Mouse (Mus musculus) lung, postnatal 0 days (tissue): ENCODE data around the gene Dtx3. TPM values are rescaled to one million over a fixed set of nuclear protein-coding genes. Genes with fewer than 3 reads are reported as not detected.
"Not testable (repeated sequence)": the region's sequence is repeated elsewhere in the genome, so short reads cannot be mapped to it uniquely, and the experiment has no call there.

Experiments
- ATAC-seq: fragments of 200-750 bp; cut with Nextera tagmentation; 2 replicates; pipeline ENCODE4 v1.8.0; 2017; ENCODE audit warnings: moderate library complexity
- DNase-seq: peaks from one replicate; pipeline ENCODE4 v3.0.0-alpha.2; 2016; ENCODE audit warnings: low spot score
- H3K27ac ChIP-seq: fragments of 300-500 bp; sonication (generic); 2 replicates; pipeline ENCODE4 v1.5.1; 2014; ENCODE audit warnings: antibody characterized with exemption, mild to moderate bottlenecking, low read length, mixed read lengths
- H3K27me3 ChIP-seq: fragments of 300-500 bp; sonication (generic); replicated peaks from 2 replicates; pipeline ENCODE4 v1.6.1; 2014; ENCODE audit warnings: low read length, mixed read lengths; ENCODE audit not compliant: insufficient read depth
- H3K36me3 ChIP-seq: fragments of 300-500 bp; sonication (generic); 2 replicates; pipeline ENCODE4 v1.6.1; 2014; ENCODE audit warnings: low read length, mixed read lengths; ENCODE audit not compliant: insufficient read depth
- H3K4me1 ChIP-seq: fragments of 300-500 bp; sonication (generic); 2 replicates; pipeline ENCODE4 v1.6.1; 2014; ENCODE audit warnings: antibody characterized with exemption, low read depth, low read length, mixed read lengths; ENCODE audit not compliant: insufficient read depth
- H3K4me2 ChIP-seq: fragments of 300-500 bp; sonication (generic); replicated peaks from 2 replicates; pipeline ENCODE4 v1.6.1; 2014; ENCODE audit warnings: low read depth, mild to moderate bottlenecking, low read length, moderate library complexity, mixed read lengths
- H3K4me3 ChIP-seq: fragments of 300-500 bp; sonication (generic); 2 replicates; pipeline ENCODE4 v1.5.1; 2014; ENCODE audit warnings: low read depth, low read length
- H3K9ac ChIP-seq: fragments of 300-500 bp; sonication (generic); replicated peaks from 2 replicates; pipeline ENCODE4 v1.6.1; 2014; ENCODE audit warnings: low read depth, mild to moderate bottlenecking
- H3K9me3 ChIP-seq: fragments of 300-500 bp; sonication (generic); 2 replicates; pipeline ENCODE4 v1.6.1; 2016; ENCODE audit warnings: low read length, mixed read lengths
- CTCF ChIP-seq: IDR thresholded peaks from 2 replicates; pipeline ENCODE4 v1.5.1; 2016; ENCODE audit warnings: antibody characterized with exemption, mild to moderate bottlenecking
- EP300 ChIP-seq: IDR thresholded peaks from 2 replicates; pipeline ENCODE4 v1.6.1; 2016; ENCODE audit warnings: antibody characterized with exemption, mild to moderate bottlenecking, control low read depth
- WGBS: fragments of 180-500 bp; shearing (Covaris S2); extraction: QIAGEN DNeasy Blood & Tissue Kit; methylation state at CpG from one replicate; pipeline ENCODE4 v1.1.7; 2014; 5-methylcytosine and 5-hydroxymethylcytosine counted together
- polyA plus RNA-seq: library from polyadenylated mRNA; unstranded; fragments of >200 nt; fragmentation: Nextera tagmentation; extraction: Ambion mirVana; gene quantifications from 2 replicates; pipeline ENCODE4 v1.2.1, GENCODE M21; 2015

Dtx3 gene
- polyA plus RNA-seq, 1 experiment from 2014 or later: 47.5 TPM

DNA sequence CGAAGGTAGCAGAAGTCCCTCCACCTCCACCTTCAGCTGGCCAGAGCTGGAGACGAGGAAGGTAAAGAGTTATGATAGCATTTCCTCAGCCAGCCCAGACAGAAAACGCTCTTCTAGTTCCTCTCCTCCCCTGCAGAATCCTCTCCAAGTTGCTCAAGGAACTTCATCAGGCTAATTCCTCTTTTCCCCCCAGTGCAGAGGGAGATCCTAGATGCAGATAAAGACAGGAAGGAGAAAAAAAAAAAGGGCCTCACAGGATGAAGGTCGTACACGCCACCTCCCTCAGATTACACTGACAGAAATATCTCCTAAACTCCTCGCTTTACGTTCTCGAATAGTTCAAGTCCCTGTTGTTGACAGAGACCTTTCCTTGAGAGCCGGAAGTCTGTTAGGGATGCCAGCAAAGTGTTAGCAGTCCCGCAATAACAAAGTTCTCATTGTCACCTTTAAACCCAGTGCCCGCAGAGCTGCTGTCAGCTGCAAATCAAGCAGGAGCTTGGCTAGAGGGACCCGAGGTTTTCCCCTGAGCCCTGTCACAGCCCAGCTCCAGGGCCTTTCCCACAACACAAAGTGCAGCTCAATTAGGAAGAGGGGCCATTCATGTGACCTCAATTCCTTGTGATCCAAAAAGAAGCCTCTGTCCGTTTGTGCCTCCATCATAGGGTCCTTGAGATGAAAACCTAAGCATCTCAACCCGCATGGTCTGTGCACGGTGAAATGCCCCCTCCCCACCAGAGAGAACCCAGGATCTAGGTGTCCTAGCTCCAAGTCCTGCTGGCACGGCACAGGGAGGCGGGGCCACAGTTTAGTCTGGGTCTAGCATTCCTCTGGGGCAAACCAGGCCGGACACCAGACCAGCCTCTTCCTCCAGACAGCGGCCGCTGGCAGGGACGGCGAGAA, 850 bp downstream of the Dtx3 start:
- Histone ChIP-seq H3K4me1 (peaks cover 10% of the 10 kb centered on the region; the same call in 1 of the 2 replicates), H3K27me3 (no peaks in the 10 kb centered on the region), H3K4me2 (peak overlapping the region; percentile 95), H3K9ac (peak overlapping the region; percentile 67), H3K9me3 (no peaks in the 10 kb centered on the region), H3K4me3 (peak overlapping the region; percentile 64), H3K36me3 (0 out of 2 replicates have a peak, but pooled peaks cover 5% of the 10 kb centered on the region), H3K27ac (peak overlapping the region; percentile 92)
- 4% methylated on average over 22 of the region's 22 CpGs for WGBS
- DNase-seq: peak; percentile 73
- no peak for TF ChIP-seq CTCF
- TF ChIP-seq EP300: no peak
- peak; percentile 58 for ATAC-seq

DNA sequence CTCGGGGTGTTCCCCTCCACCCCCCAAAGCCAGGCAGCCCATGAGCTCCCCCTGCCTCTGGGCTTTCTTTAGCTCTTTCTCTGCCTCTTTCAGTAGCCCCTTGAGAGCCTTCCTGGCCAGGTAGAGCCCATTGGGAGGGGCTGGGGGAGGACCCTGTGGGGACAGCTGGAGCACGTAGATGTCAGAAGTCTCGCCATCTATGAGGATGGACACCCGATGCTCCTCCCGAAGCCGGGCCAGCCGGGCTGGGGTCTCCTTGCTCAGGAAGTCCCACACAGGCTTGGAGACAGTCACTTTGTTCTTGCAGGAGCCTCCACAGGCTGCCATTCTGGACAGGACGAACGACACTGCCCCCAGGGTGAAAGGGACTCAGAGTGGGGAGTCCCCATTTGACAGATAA, 2.5 kb downstream of the Dtx3 start:
- WGBS: 82% methylated on average over 9 of the region's 9 CpGs
- Histone ChIP-seq H3K4me3 (no peak overlapping the region), H3K4me2 (no peak overlapping the region), H3K9ac (no peak overlapping the region), H3K27me3 (peaks cover 2% of the 10 kb centered on the region; the same call in 1 of the 2 replicates), H3K36me3 (no peaks in the 10 kb centered on the region), H3K27ac (no peak overlapping the region), H3K9me3 (no peaks in the 10 kb centered on the region), H3K4me1 (peaks cover 20% of the 10 kb centered on the region; the same call in 1 of the 2 replicates)
- TF ChIP-seq CTCF (no peak), EP300 (no peak)
- DNase-seq: no peak
- no peak for ATAC-seq

DNA sequence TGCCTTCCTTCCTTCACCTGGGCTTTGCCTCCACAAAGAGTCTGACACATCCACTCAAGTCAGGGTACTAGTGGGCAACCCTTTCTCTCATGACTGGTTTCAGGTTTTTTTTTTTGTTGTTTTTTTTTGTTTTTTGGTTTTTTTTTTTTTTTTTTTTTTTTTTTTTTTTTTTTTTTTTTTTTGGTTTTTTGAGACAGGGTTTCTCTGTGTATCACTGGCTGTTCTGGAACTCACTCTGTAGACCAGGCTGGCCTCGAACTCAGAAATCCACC, 3.5 kb downstream of the Dtx3 start:
- not testable (repeated sequence) for H3K36me3 ChIP-seq, H3K9me3 ChIP-seq, H3K4me2 ChIP-seq, H3K4me3 ChIP-seq, H3K27me3 ChIP-seq, H3K9ac ChIP-seq, ATAC-seq, H3K27ac ChIP-seq, DNase-seq
- peaks cover 20% of the 10 kb centered on the region; the same call in 1 of the 2 replicates for H3K4me1 ChIP-seq
- 91% methylated on average over 1 of the region's 1 CpGs for WGBS

DNA sequence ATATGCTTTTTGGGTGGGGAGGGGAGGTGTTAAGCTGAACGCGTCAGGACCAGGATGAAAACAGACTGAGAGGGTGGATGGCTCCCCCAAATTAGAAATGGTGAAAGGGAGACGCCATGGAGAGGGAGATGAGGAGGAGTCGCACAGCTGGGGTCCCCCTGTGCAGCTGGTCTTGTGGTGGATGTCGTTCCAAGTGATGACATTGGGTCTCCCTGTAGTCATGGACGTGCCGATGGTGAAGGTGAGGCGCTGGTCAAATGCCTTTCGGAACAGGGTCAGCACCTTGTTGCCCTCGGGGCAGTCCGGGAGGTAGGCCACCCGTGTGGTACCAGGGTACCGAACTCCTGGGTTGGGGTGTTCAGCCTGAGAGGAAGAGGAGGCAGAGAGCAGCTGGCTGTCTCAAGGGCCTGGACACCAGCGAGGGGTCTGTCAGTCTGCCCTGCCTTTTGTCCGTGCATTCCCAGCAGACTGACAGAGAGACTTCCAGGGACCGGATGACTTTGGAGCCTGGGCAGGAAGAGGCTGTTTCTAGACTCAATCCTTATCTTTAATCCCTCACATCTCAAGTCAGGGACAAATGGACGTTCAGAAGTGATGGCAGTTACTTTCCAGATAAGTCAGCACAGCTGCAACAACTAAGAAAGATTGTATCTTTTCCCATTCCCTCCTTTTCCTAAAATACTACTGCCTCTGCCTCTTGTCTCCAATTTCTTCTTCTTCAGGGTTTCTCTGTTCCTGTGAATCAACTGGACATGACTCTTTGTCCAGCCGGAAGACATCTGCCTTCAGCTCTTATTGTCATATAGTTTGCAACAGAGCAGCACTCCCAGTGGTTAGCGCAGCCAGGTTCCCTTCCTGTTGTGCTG, 4.1 kb downstream of the Dtx3 start:
- 61% methylated on average over 19 of the region's 19 CpGs for WGBS
- ATAC-seq (no peak), DNase-seq (no peak)
- TF ChIP-seq EP300 (no peak), CTCF (0 out of 2 replicates have a peak, but pooled peaks have one; percentile 1)
- Histone ChIP-seq H3K9me3 (no peaks in the 10 kb centered on the region), H3K27me3 (peaks cover 5% of the 10 kb centered on the region; the same call in 1 of the 2 replicates), H3K9ac (no peak overlapping the region), H3K4me1 (peaks cover 20% of the 10 kb centered on the region; the same call in 1 of the 2 replicates), H3K36me3 (no peaks in the 10 kb centered on the region), H3K4me3 (no peak overlapping the region), H3K27ac (0 out of 2 replicates have a peak overlapping the region, but pooled peaks have one; percentile 14), H3K4me2 (peak overlapping the region; percentile 82; the same call in 1 of the 2 replicates)

DNA sequence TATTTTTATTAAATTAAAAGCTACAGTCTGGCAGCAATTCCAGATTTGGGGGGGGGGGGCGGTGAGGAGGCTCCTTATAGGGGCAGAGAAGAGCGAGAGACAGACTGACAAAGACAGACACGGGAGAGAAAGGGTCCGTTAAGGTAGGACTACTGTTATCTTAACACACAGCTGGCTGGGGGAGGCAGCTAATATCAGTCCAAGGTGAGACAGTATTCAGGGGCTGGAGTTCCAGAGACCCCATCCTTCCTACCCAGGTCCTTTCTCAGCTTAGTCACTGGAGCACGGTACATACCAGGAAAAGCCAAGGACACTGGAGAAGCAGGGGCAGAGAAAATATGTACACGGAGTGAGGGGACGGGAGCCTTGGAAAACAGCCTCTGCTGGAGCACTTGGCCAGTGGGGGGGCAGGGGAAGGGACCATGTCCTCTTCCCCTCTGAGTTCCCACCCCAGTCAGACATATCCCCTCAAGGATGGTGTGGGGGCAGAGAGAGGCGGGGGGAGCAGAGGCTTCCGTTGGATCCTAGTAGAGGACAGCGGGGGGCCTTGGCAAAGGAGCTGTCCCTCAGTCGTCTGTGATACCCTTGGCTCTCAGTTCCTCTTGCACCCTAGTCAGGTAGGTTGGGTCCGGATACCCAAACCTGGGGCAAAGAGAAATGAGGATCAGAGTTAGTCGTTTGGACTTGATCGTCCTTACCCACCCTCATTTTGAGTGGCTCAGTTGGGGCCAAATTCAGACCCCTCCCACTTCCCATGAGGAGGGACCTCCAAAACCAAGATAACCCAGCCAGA, 4.9 kb downstream of the Dtx3 start:
- DNase-seq: no peak
- no peaks in the 10 kb centered on the region for H3K36me3 ChIP-seq
- no peak for ATAC-seq
- peaks cover 15% of the 10 kb centered on the region; the same call in 1 of the 2 replicates for H3K4me1 ChIP-seq
- no peaks in the 10 kb centered on the region for H3K9me3 ChIP-seq
- peaks cover 5% of the 10 kb centered on the region; the same call in 1 of the 2 replicates for H3K27me3 ChIP-seq
- H3K4me2 ChIP-seq: peak overlapping the region; percentile 82
- peak overlapping the region; percentile 54; the same call in 1 of the 2 replicates for H3K4me3 ChIP-seq
- no peak for TF ChIP-seq EP300
- TF ChIP-seq CTCF: no peak
- H3K27ac ChIP-seq: peak overlapping the region; percentile 85
- WGBS: 37% methylated on average over 12 of the region's 14 CpGs
- no peak overlapping the region for H3K9ac ChIP-seq
